Mouse (Mus musculus) testis, adult 2 months (tissue): ENCODE data around the gene Gcsam.

Experiments
- CTCF ChIP-seq: fragments of 200-500 bp; IDR thresholded peaks from 2 replicates; pipeline ENCODE4 v1.5.1; 2012; ENCODE audit warnings: low read depth, mild to moderate bottlenecking, inconsistent platforms, low read length, moderate library complexity; ENCODE audit not compliant: control insufficient read depth, insufficient read depth, insufficient replicate concordance
- POLR2A ChIP-seq: fragments of 200-500 bp; IDR thresholded peaks from 2 replicates; pipeline ENCODE4 v1.6.1; 2012; ENCODE audit warnings: low read depth, mild to moderate bottlenecking, inconsistent platforms, low read length, moderate library complexity; ENCODE audit not compliant: control insufficient read depth

DNA sequence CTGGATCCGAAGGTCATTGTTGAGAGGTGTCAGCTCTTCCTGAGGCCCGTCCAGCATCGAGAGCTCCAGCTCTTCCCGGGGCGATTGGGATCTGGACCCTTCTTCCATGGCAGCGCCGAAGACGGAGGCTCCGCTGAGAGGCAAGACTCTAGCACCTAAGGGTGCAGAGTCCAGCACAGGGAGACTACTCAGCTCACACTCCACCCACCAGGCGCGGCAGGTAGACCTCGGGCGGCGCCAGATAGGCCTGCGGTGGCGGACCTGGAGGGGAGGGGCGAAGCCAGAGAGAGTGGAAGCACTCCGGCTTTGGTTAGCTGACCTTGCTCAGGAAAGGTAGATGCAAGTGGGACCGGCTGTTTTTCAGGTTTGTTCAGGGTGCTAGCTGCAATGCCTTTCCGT lies 43.8 kb downstream of the Gcsam start, which contains the start of gene BC016579:
- TF ChIP-seq CTCF (no peak), POLR2A (no peak)
